Mouse (Mus musculus): ENCODE measurements around the gene Pik3ip1. TPM values are rescaled to one million over a fixed set of nuclear protein-coding genes. Genes with fewer than 3 reads are reported as not detected.
A peak's percentile ranks its signal among the peaks of the same experiment; 100 is the strongest.

Pik3ip1 gene
- 37.8 and 51.7 TPM in 2 replicates for polyA plus RNA-seq (2012; rRNA removed)

GRCm38 (mm10) chr11:3329891-3330451 lies at the start of gene Pik3ip1:
Gene Pik3ip1, plus strand, starts transcription at chr11:3330401.
- no peak for DNase-seq (ENCODE audit: low spot score)

- no peak for DNase-seq (ENCODE audit: low spot score)
Observed at GRCm38 (mm10) chr11:3282887-3283286, 47.3 kb upstream of the Pik3ip1 start.

GRCm38 (mm10) chr11:3283645-3284044 lies 46.6 kb upstream of the Pik3ip1 start:
- no peak for DNase-seq (ENCODE audit: low spot score)

GRCm38 (mm10) chr11:3285940-3286339 lies 44.3 kb upstream of the Pik3ip1 start:
- DNase-seq (ENCODE audit: low spot score), result no peak

GRCm38 (mm10) chr11:3287131-3287530 lies 43.1 kb upstream of the Pik3ip1 start:
- DNase-seq (ENCODE audit: low spot score), result no peak

- DNase-seq (ENCODE audit: low spot score), result no peak
Observed at GRCm38 (mm10) chr11:3287921-3288320, 42.3 kb upstream of the Pik3ip1 start.

- DNase-seq (ENCODE audit: low spot score), result peak; percentile 53
Observed at GRCm38 (mm10) chr11:3288521-3289301, 41.5 kb upstream of the Pik3ip1 start, which contains the start of gene Patz1. Gene Patz1, plus strand, starts transcription at chr11:3288874.

- peak; percentile 45 for DNase-seq (ENCODE audit: low spot score)
Observed at GRCm38 (mm10) chr11:3289302-3289802, 40.8 kb upstream of the Pik3ip1 start.

GRCm38 (mm10) chr11:3289803-3290639 lies 40.2 kb upstream of the Pik3ip1 start:
- peak; percentile 82 for DNase-seq (ENCODE audit: low spot score)

GRCm38 (mm10) chr11:3290640-3291310 lies 39.4 kb upstream of the Pik3ip1 start:
- DNase-seq (ENCODE audit: low spot score), result no peak

GRCm38 (mm10) chr11:3291311-3292061 lies 38.7 kb upstream of the Pik3ip1 start:
- no peak for DNase-seq (ENCODE audit: low spot score)

GRCm38 (mm10) chr11:3292062-3292421 lies 38.2 kb upstream of the Pik3ip1 start:
- peak; percentile 50 for DNase-seq (ENCODE audit: low spot score)

GRCm38 (mm10) chr11:3292711-3293249 lies 37.4 kb upstream of the Pik3ip1 start:
- no peak for DNase-seq (ENCODE audit: low spot score)

GRCm38 (mm10) chr11:3293361-3293760 lies 36.8 kb upstream of the Pik3ip1 start:
- no peak for DNase-seq (ENCODE audit: low spot score)

- DNase-seq (ENCODE audit: low spot score), result no peak
Observed at GRCm38 (mm10) chr11:3294641-3295040, 35.6 kb upstream of the Pik3ip1 start.

- DNase-seq (ENCODE audit: low spot score), result no peak
Observed at GRCm38 (mm10) chr11:3296056-3296455, 34.1 kb upstream of the Pik3ip1 start.

GRCm38 (mm10) chr11:3297871-3298812 lies 32.1 kb upstream of the Pik3ip1 start:
- DNase-seq (ENCODE audit: low spot score), result no peak

- DNase-seq (ENCODE audit: low spot score), result no peak
Observed at GRCm38 (mm10) chr11:3298813-3299185, 31.4 kb upstream of the Pik3ip1 start.

- no peak for DNase-seq (ENCODE audit: low spot score)
Observed at GRCm38 (mm10) chr11:3301075-3301474, 29.1 kb upstream of the Pik3ip1 start.

GRCm38 (mm10) chr11:3302385-3302784 lies 27.8 kb upstream of the Pik3ip1 start:
- no peak for DNase-seq (ENCODE audit: low spot score)
